Mouse (Mus musculus) myocyte (in vitro differentiated cells): ENCODE results near the gene Adcy1.

Experiments
- E2F4 ChIP-seq: IDR thresholded peaks from one replicate; pipeline ENCODE4 v1.6.1; 2011; ENCODE audit warnings: mild to moderate bottlenecking, control low read depth, moderate library complexity; ENCODE audit not compliant: insufficient read depth
- MAX ChIP-seq: IDR thresholded peaks from one replicate; pipeline ENCODE4 v1.6.1; 2011; ENCODE audit warnings: low read depth, mild to moderate bottlenecking, control low read depth
- MYOD1 ChIP-seq, 3 experiments: IDR thresholded peaks; one replicate each; pipeline ENCODE4 v1.6.1; 2011; ENCODE audit warnings: control low read depth in 2 of 3, low read depth in 2 of 3, mild to moderate bottlenecking in 2 of 3, moderate library complexity in 1 of 3; ENCODE audit not compliant: insufficient read length in 2 of 3, control insufficient read depth in 1 of 3
- MYOG ChIP-seq, 3 experiments: IDR thresholded peaks; one replicate each; pipeline ENCODE4 v1.6.1; 2011; ENCODE audit warnings: control low read depth in 2 of 3, low read depth in 2 of 3, mild to moderate bottlenecking in 2 of 3; ENCODE audit not compliant: insufficient read length in 2 of 3, control insufficient read depth in 1 of 3, insufficient read depth in 1 of 3
- POLR2A ChIP-seq: IDR thresholded peaks from one replicate; pipeline ENCODE4 v1.6.1; 2011; ENCODE audit warnings: low read depth, mild to moderate bottlenecking, control low read depth, moderate library complexity; ENCODE audit not compliant: insufficient read length
- TCF3 ChIP-seq: IDR thresholded peaks from one replicate; pipeline ENCODE4 v1.6.1; 2011; ENCODE audit warnings: low read depth, control low read depth; ENCODE audit not compliant: insufficient read length
- USF1 ChIP-seq: IDR thresholded peaks from one replicate; pipeline ENCODE4 v1.6.1; 2011; ENCODE audit warnings: low read depth, mild to moderate bottlenecking, control low read depth, moderate library complexity

DNA sequence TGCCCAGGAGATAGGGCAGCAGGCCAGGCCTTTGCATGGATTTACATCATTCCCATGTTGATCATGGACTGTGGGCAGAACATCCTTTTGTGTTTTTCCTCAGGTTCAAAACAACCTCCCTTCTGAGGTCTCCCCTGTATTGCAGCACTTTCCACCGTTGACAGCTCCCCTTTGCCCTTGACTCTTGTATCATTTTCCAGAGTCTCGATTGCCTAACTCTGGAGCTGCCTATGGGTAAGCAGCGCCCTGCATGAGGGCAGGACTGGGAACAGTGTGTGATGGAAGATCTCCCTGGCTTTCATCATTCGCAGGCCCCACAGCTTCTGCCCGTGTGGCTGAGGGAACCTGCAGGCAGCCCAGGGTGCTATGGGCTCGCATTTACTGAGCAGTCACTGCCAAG lies 129.4 kb downstream of the Adcy1 start:
- TF ChIP-seq POLR2A, result no peak
- no peak for TF ChIP-seq MYOG (IDR thresholded peaks at IDR 0.05; ENCODE audit: control insufficient read depth in 1 of 3, insufficient read depth in 1 of 3, insufficient read length in 2 of 3, low read depth in 2 of 3)
- no peak for TF ChIP-seq MYOD1 (IDR thresholded peaks at IDR 0.05; ENCODE audit: control insufficient read depth in 1 of 3, insufficient read length in 2 of 3, low read depth in 2 of 3)
- TF ChIP-seq TCF3, result no peak
- TF ChIP-seq MAX, result no peak
- TF ChIP-seq USF1, result no peak
- no peak for TF ChIP-seq E2F4
